Mouse (Mus musculus) left cerebral cortex, postnatal 4 days (tissue): ENCODE results near the gene Mmp14. TPM values are rescaled to one million over a fixed set of nuclear protein-coding genes. Genes with fewer than 3 reads are reported as not detected.

ENCODE experiments used
- DNase-seq: peaks from one replicate; pipeline ENCODE4 v3.0.0-alpha.2; 2022
- intact Hi-C: fragments of 180-260 bp; cut with DNase I; formaldehyde crosslinking; loops from one replicate; pipeline ENCODE4 v1.15.1; 2025
- total RNA-seq, 2 experiments: library from RNA; stranded (reverse); gene quantifications; 2 replicates each; pipeline ENCODE4 v1.2.3; 2021

The Mmp14 gene
- 10 to 100 TPM; 44.0 to 47.9 TPM for total RNA-seq

DNA sequence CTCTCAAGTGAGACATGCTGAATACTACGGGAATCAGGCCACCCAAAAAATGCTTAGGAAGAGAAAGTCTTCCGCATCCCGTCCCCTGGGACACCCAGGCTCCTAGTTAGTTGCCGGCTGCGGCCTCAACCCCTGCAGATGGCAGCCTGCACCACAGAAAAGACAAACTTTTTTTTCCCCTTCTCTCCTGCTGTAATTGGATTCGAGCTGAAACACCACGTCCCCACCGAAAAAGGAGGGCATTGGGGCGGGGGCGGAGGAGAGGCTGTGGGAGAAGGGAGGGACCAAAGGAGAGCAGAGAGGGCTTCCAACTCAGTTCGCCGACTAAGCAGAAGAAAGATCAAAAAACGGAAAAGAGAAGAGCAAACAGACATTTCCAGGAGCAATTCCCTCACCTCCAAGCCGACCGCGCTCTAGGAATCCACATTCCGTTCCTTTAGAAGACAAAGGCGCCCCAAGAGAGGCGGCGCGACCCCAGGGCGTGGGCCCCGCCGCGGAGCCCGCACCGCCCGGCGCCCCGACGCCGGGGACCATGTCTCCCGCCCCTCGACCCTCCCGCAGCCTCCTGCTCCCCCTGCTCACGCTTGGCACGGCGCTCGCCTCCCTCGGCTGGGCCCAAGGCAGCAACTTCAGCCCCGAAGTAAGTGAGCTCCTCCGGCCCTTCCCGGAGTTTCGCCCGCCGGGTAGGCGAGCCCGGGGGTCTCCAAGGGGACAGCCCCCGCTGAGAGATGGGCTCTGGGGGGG lies at the start of gene Mmp14:
TSS of gene Mmp14 (plus strand) at position 279 of the 744 bp plus-strand sequence.
- intact Hi-C loops: no loop called here
- DNase-seq: peak; percentile 77

DNA sequence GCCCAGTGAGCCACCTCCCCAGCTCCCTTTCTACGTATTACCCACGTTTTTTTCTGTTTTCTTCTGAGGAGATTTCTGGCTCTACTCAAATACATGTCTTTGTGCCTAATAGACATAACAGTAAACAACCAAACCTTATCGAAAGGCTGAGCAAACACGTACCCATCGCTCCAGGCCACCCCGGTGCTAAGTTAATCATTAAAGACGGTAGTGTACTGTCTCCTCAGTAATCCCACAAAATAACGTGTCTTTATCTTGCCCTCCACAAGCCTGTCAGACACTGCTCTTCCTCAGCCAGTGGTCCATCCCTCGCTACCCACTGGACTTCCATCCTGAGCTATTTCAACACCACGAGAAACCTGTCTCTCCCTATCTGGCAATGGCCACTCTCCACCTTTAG lies 49.6 kb upstream of the Mmp14 start:
- no peak for DNase-seq
- intact Hi-C loops: no loop called here

DNA sequence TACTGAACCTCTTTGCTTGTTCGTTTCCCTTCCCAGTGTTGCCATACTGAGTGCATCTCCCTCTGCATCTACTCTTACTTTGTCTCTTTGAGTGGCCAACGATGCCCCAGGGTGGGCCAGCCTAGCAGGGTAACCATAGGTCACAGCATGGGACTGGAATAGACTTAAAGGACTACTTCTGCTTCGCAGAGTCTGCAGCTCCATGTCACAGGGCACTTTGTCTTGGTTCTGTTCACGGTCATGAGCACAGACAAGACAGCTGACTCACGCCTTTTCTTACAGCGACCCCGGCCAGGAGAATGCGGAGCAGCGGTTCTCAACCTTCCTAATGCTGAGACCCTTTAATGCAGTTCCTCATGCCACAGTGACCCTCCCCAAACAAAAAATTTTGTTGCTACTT lies 48.8 kb upstream of the Mmp14 start:
- intact Hi-C loops: no loop called here
- DNase-seq: no peak

DNA sequence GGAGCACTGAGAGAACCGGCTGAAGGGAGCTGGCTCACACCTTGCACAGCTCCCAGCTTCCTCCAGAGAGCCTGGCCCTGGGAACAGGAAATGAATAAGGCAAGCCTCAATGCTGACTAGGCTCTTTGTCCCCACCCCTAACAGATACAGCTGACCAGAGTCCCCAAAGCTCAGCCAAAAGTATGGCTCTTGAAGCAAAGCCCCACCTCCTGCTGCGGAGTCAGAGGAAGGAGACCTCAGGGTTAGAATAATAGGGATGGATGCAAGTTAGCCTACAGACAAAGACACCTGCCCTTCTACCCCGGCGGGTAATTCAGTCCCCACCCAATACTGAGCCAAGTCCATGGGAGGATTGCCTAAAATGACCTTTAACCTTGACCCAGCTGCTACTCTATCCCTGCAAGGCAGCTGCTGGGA lies 48.0 kb upstream of the Mmp14 start:
- DNase-seq: no peak
- intact Hi-C loops: no loop called here

DNA sequence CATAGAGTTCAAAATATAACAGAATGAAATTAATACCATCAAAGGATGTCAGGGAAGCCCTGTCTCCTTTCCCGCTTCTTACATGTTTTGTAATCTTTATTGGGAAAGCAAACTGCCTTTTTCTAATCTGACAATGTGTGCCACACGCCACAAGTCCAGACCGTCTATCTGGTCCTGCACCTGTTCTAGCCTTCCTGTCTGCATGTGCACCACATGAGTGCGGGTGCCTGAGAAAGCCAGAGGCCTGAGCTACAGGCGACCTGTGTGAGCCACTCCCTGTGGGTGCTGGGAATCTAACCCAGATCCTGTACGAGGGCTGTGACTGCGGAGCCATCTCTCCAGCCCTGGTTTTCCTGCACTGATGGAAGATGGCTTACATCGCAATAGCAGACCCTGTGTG lies 47.0 kb upstream of the Mmp14 start:
- intact Hi-C loops: no loop called here
- DNase-seq: no peak

DNA sequence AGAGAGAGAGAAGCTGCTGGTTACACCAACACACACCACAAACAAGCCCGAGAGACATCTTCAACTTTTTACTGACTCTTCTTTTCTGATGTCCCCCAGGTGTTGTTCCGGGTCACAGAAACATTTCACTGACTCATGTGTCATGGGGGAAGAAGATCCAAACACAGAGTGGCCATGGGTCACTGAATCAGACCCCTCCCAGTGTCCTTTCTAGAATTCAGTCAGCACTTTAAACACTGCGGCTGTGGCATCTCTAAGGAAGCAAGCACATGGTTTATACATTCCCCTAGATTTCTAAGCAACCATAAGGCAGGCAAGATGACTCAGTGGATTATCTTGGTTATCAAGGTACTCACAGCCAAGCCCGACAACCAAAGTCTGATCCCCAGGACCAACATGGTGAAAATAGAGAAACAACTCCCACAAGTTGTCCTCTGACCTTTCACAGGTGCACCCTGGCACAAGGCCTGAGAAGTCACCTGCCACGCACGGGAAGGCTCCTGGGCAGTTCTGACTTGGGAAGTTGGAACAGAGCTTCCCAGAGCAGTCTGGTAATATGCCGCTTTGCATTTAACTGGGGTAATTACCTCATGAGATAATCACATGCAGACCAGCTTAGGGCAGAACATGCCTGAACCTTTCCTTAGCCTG lies 45.3 kb upstream of the Mmp14 start:
- no peak for DNase-seq
- intact Hi-C loops: no loop called here

DNA sequence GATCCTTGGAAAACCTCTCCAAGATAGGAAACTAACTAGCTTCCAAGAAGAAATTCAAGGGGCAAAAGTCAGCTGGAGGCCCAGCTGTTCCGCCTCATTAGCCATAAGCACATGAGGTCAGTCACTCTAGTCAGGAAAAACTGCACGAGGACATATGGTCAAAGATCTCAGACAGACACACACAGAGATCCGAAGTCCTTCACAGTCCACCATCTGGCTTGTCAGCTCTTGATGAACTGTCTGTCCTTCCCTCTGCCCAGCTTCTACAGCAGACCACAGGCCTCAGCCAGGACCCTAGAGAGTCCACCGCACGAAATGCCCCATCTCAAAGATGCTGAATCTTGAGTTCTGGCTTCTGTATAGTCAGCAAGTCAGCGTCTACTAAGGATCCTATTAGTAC lies 43.9 kb upstream of the Mmp14 start:
- no peak for DNase-seq
- intact Hi-C loops: no loop called here

DNA sequence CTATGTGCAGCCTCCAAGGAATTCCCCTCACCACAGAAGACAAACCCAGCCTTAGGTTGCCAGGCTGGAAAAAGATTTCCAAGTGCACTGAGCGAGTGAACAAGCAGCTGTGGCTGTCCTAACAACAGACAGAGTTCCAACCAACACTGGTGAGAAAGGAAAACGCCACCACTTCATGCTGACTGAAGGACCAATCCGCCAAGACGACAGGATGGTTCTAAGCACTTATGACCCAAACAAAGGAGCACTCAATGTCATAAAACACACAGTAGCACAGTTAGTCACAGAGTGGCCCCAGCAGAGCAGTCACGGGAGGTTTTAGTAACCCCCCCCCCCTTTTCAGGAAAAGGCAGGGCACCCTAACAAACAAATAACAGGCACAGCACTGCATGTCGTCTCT lies 40.6 kb upstream of the Mmp14 start:
- no peak for DNase-seq
- intact Hi-C loops: no loop called here

DNA sequence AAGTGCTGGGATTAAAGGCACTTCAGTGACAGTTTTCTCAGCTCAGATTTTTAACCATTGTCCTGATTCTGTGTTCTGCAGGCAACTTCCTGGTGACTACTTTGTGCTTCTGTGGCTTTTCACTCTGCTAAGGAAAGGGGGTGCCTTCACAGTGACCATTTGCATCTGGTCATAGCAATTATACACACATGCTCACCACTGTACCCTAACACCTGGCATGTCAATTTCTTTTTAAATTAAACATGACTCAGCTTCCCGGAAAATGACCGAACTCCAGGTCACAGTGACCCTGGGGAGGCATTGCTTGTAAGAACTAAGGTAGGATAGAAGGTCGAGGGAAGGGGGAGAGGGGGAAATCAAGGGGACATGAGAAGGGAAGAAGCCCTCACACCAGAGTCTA lies 37.6 kb upstream of the Mmp14 start:
- DNase-seq: no peak
- intact Hi-C loops: no loop called here

DNA sequence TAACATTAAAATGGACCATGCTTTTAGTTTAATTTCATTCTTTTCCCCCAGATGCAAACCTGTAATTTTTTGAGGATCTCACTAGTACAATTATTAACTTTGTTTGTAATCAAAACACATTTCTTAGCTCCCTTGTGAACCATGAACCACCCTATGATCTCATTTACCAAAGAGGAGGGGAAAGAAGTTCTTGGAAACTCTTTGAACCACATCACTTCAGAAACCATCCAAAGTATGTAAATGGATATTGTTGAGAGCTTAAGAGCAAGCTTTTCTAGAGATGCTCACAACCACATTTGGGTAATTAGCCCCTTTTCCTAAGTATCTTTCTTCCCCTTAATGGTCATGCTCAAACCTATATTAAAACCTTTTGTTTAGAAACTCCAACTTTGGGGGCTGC lies 37.1 kb upstream of the Mmp14 start:
- intact Hi-C loops: no loop called here
- DNase-seq: no peak

DNA sequence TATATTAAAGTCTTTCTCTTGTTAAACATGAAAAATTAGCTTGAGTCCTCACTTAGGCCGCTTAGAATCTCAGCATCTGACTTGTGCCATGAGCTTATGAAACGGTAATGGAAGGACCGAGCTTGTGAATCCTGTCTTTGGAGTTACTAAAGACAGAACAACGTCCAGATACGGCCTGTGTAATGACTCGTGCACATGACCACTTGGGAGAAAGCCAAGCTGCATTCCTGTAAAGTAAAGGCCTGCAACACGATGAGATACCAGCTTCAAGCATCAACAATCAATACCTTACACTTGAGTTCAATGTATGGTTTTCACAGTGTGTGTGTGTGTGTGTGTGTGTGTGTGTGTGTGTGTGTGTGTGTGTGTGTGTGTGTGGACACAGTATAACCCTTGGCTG lies 34.7 kb upstream of the Mmp14 start:
- DNase-seq: no peak
- intact Hi-C loops: no loop called here

DNA sequence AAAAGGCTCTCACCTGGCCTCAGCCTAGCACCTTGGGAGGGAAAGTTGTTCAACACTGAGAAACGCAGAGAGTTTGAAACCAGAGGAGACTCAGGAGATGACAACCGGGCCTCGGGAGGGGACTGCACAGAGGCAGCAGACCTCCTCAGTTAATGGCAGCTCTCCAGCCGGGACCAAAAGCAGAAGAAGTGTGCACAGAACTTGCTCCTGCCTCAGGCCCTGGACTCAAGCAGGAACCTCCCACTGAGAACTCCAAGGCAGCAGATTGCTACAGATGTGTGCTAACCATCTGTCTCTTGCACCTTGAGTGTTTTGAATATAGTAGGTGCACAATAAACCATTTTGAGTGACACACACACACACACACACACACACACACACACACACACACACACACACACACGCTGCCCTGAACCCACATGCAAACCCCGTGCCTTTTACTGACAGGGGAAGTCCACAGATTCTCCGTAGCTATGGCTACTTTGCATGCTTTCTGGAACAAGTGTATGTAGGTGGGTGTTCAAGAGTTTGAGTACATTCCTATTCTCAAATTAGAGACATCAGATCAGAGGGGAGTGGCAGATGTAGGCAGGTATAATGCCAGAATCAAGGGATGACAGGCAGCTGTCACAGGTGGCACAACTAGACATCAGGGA lies 33.4 kb upstream of the Mmp14 start:
- intact Hi-C loops: no loop called here

DNA sequence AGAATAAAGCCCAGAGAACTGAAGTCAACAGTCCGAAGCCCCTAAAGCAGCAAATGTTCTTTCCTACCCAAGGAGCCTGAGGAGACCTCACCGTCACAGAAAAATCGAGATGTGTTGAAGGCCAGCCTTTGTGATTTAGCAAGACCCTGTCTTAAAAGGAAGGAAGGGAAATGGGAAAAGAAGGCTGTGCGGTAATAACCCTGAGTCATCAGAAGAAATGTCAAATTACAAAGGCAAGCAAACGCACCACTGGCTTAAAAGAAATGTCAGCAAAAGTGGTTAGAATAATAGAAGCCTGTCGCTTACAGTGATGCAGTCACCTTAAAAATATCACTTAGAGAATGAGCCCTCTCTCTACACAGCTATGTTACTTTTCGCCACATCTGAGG lies 32.9 kb upstream of the Mmp14 start:
- no peak for DNase-seq
- intact Hi-C loops: no loop called here

More for the DNA sequence above, 33.4 kb upstream of the Mmp14 start:
- no peak for DNase-seq

DNA sequence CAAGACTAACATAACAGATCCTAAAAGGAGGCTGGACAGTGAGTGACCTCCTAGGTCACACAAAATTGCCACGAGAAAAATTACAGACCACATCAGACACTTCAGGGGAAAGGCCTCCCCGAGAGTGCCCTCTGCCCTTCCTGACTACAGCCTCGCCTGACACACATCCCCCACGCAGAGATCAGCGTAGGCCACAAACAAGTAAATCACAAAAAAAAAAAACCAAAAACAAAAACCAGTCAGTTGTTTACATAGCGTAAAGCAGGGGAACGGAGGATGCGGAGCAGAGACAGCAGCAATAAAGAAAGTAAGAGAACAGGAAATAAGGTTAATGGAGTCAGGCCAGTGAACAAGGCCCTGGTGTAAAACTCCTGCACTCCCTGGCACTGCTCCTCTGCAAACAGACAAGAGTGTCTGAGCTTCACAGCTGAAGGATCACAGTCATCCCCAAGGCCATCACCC lies 32.5 kb upstream of the Mmp14 start:
- intact Hi-C loops: no loop called here

DNA sequence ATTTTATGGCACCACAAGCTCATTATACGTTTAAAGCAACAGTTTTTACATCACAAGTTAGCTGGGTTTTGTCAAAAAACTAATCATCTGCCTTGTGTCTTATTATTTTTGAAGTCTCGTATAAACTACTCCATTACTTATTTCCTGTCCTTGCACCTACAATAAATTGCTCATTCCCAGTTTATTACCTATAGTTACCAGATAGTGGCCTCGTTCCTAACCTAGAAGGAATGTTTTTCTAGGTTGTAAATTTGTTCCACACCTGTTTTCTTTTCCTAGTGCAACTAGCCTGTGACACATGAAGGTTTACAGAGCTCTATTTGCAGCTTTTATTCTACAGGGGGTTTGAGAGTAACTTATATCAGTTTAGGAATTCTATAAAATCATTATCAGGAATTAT lies 29.7 kb upstream of the Mmp14 start:
- DNase-seq: no peak
- intact Hi-C loops: no loop called here

More for the DNA sequence above, 32.5 kb upstream of the Mmp14 start:
- no peak for DNase-seq

DNA sequence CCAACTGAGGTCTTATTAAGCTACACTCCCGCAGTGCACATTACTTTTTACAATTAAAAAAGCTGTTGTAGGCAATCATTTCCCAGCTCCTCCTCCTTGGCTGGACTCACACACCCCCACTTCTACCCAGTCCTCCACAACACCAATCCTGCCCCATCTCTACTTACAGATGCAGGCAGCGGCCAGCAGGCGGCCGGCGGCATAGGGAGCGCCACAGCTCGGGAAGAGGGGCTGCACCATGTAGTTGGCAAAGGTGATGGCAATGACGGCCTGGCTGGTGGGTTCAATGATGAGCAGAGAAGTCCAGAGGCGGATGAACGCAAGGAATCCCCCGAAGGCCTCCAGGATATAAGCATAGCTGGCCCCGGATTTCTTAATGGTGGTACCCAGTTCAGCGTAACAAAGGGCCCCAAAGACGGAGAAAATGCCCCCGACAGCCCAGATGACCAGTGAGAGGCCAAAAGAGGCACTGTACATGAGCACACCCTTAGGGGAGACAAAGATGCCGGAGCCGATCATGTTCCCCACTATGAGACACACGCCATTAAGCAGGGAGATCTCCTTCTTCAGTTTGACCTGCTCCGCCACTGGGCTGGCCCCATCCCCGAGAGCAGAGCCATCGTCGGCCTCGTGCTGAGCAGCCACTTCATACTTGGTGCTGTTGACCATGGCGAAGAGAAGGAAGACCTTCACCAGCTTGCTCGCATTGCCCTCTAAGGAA lies 22.9 kb upstream of the Mmp14 start:
- intact Hi-C loops: no loop called here
- no peak for DNase-seq

DNA sequence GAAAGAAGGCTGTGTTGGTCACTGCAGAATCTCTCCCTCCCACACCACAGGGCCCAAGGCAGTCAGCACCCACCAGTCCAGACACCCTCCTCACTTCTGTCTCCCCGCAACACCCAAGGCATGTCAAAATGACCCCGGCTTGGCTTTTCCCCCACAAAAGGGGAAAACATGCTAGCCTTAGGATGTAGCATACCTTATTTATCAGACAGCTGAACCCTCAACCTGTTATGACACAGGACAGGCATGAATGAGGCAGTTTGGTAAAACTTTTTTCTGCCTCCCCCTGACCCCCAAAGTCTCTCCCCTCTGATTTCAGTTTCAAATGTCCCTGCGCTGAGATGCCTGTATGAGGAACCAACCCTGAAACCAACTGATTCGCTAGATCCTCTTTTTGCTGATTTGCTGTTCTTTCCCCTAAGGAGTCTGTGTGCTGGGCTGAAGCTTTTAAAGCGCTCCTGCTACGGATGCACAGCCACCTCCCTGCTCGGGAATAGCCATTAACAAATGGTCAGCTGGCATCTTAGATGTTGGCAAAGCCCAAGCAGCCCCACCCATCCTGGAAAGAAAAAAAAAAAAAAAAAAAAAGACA lies 22.3 kb upstream of the Mmp14 start:
- intact Hi-C loops: no loop called here
- no peak for DNase-seq

DNA sequence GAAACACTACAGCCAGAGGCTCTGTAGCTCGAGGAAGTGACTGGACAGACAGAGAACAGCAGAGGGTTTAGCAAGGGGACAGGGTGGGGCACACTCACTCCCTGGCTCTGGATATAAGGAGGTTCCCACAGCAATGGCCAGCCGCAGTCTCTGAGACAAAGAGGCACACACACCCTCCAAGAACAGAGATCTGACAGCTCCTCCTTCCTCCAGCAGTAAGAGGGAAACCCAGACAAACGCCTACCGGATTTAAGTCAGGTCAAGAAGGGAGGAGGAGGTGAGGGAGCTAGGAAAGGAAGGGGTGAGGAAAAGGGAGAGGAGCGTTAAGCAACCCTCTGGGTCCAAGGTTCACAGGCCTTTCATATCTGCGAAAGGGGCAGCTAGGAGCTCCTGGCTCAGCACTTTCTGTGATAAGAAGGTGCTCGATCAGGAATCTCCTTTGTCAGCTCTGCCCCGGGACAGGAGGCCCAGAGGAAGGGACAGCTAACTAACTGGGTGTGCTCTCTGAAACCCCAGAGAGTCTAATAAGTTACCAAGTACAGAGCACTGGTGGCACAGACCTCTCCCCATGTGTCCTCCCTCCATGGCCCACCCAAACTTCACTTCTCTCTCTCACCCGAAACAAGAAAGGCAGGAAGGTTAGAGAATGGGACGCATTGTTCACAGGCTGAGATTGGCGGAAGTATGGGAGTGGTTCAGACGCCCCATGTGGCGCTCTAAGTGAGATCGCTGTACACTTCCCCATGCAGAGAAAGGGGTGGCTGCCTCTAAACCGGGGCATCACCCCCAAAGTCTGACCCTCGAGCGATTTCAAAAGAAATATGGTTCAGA lies 21.2 kb upstream of the Mmp14 start:
- intact Hi-C loops: loop anchor here (10.0 kb wide), 2 partner anchors 145 to 235 kb away; partner anchors contain the start of genes Cdh24 and Gm17606
- DNase-seq: no peak

DNA sequence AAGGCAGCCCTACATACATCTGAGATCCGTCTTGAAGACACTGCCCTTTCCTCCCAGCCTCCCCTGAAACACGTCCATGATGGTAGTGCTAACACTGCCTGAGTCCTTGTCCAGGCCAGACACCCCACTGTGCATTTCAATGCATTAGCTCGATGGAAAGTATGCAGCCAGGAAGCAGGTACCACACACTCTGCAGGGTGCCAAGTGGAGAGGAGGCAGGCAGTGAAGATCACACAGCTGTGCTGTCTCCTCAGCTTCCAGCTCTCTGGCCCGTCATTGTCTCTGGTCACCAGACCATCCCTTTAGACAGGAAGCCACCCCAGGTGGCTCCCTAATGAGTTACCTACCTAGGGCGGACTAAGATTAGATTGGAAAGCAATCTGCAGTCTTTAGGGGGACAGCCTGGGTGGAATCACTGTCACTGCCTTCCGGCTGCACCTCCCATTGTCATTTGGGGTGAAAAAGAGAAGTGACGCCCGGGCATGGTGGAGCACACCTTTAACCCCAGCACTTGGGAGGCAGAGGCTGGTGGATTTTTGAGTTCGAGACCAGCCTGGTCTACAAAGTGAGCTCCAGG lies 19.3 kb upstream of the Mmp14 start:
- intact Hi-C loops: loop anchor here (10.0 kb wide), 2 partner anchors 147 to 233 kb away; partner anchors contain the start of genes Cdh24 and Gm17606
- no peak for DNase-seq
